Mouse (Mus musculus) lung, postnatal 0 days (tissue): ENCODE measurements around the gene Sox2. TPM values are rescaled to one million over a fixed set of nuclear protein-coding genes. Genes with fewer than 3 reads are reported as not detected.
A peak's percentile ranks its signal among the peaks of the same experiment; 100 is the strongest.

Source experiments
- ATAC-seq: fragments of 200-750 bp; cut with Nextera tagmentation; 2 replicates; pipeline ENCODE4 v1.8.0; 2017; ENCODE audit warnings: moderate library complexity
- DNase-seq: peaks from one replicate; pipeline ENCODE4 v3.0.0-alpha.2; 2016; ENCODE audit warnings: low spot score
- H3K27ac ChIP-seq: fragments of 300-500 bp; sonication (generic); 2 replicates; pipeline ENCODE4 v1.5.1; 2014; ENCODE audit warnings: antibody characterized with exemption, mild to moderate bottlenecking, low read length, mixed read lengths
- H3K27me3 ChIP-seq: fragments of 300-500 bp; sonication (generic); replicated peaks from 2 replicates; pipeline ENCODE4 v1.6.1; 2014; ENCODE audit warnings: low read length, mixed read lengths; ENCODE audit not compliant: insufficient read depth
- H3K36me3 ChIP-seq: fragments of 300-500 bp; sonication (generic); 2 replicates; pipeline ENCODE4 v1.6.1; 2014; ENCODE audit warnings: low read length, mixed read lengths; ENCODE audit not compliant: insufficient read depth
- H3K4me1 ChIP-seq: fragments of 300-500 bp; sonication (generic); 2 replicates; pipeline ENCODE4 v1.6.1; 2014; ENCODE audit warnings: antibody characterized with exemption, low read depth, low read length, mixed read lengths; ENCODE audit not compliant: insufficient read depth
- H3K4me2 ChIP-seq: fragments of 300-500 bp; sonication (generic); replicated peaks from 2 replicates; pipeline ENCODE4 v1.6.1; 2014; ENCODE audit warnings: low read depth, mild to moderate bottlenecking, low read length, moderate library complexity, mixed read lengths
- H3K4me3 ChIP-seq: fragments of 300-500 bp; sonication (generic); 2 replicates; pipeline ENCODE4 v1.5.1; 2014; ENCODE audit warnings: low read depth, low read length
- H3K9ac ChIP-seq: fragments of 300-500 bp; sonication (generic); replicated peaks from 2 replicates; pipeline ENCODE4 v1.6.1; 2014; ENCODE audit warnings: low read depth, mild to moderate bottlenecking
- H3K9me3 ChIP-seq: fragments of 300-500 bp; sonication (generic); 2 replicates; pipeline ENCODE4 v1.6.1; 2016; ENCODE audit warnings: low read length, mixed read lengths
- CTCF ChIP-seq: IDR thresholded peaks from 2 replicates; pipeline ENCODE4 v1.5.1; 2016; ENCODE audit warnings: antibody characterized with exemption, mild to moderate bottlenecking
- EP300 ChIP-seq: IDR thresholded peaks from 2 replicates; pipeline ENCODE4 v1.6.1; 2016; ENCODE audit warnings: antibody characterized with exemption, mild to moderate bottlenecking, control low read depth
- WGBS: fragments of 180-500 bp; shearing (Covaris S2); extraction: QIAGEN DNeasy Blood & Tissue Kit; methylation state at CpG from one replicate; pipeline ENCODE4 v1.1.7; 2014; 5-methylcytosine and 5-hydroxymethylcytosine counted together
- polyA plus RNA-seq: library from polyadenylated mRNA; unstranded; fragments of >200 nt; fragmentation: Nextera tagmentation; extraction: Ambion mirVana; gene quantifications from 2 replicates; pipeline ENCODE4 v1.2.1, GENCODE M21; 2015

The Sox2 gene
- polyA plus RNA-seq, 1 experiment from 2014 or later: 3.2 TPM

DNA sequence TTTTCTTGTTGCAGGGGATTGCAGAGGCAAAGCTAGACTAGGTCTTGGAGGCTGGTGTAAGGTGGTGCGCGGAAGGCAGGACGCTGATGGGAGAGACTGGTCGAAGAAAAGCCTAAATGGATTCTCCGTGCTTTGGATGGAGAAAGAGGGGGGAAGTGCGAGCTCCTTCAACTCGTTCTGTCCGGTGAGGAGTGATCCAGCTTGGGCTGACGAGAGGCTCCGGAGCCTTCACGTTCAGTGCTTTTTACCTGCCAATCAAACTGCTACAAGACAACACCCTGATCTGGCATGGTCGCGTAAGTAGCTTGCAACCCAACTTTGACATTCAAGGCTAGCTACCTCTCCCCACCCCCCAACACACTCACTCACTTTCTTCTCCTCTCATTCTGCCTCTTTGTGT lies 11.9 kb upstream of the Sox2 start:
- DNase-seq: no peak
- no peaks in the 10 kb centered on the region for H3K36me3 ChIP-seq
- WGBS: 8% methylated on average over 13 of the region's 13 CpGs
- H3K4me3 ChIP-seq: no peak overlapping the region
- H3K9me3 ChIP-seq: no peaks in the 10 kb centered on the region
- H3K4me2 ChIP-seq: no peak overlapping the region
- no peaks in the 10 kb centered on the region for H3K4me1 ChIP-seq
- no peak overlapping the region for H3K9ac ChIP-seq
- no peak for ATAC-seq
- TF ChIP-seq CTCF (no peak), EP300 (no peak)
- peaks cover 49% of the 10 kb centered on the region for H3K27me3 ChIP-seq
- no peak overlapping the region for H3K27ac ChIP-seq

DNA sequence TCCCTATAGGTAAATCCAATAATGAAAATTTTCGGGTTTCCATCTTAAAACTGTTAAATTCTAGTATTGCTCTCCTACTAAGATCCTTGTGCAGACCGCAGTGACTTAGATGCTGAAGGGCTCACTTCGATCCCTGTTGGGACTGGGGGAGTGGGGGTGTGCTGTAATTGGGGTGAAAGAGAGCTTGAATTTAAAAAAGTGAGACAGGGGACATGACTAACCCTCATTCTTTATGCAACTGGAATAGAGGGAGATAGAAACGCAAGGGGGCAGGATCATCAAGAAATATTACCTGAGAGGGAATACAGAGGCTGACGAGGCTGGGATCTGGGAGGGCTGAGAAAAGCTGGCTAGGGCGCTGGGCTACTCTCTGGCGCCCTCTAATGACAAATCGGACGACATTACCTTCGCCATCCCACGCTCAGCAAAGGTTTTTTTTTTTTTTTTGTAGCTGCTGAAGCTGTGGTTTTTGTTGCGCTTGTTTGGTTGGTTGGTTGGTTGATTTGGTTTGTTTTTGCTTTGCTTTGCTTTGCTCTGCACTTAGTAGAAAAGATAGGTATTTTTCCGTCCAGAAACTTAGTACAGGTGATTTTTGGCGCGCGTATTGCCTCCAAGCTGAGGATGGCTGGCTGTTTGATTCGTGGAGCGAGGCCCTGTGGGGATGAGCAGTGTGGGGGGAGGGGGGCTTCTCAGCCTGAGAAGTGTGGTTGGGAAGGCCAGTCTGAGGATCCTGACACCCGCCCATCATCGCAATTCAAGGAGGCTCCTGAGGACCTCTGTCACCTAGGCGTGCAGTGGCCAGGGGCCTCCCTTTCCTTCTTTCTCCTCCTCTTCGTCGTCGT lies 11.0 kb upstream of the Sox2 start:
- Histone ChIP-seq H3K9me3 (no peaks in the 10 kb centered on the region), H3K4me2 (no peak overlapping the region), H3K27ac (no peak overlapping the region), H3K9ac (no peak overlapping the region), H3K4me1 (no peaks in the 10 kb centered on the region), H3K27me3 (peaks cover 49% of the 10 kb centered on the region), H3K36me3 (no peaks in the 10 kb centered on the region), H3K4me3 (no peak overlapping the region)
- DNase-seq (peak; percentile 58), ATAC-seq (peak; percentile 46; the same call in 1 of the 2 replicates)
- TF ChIP-seq CTCF: peak; percentile 73
- TF ChIP-seq EP300: no peak
- WGBS: 6% methylated on average over 24 of the region's 24 CpGs

DNA sequence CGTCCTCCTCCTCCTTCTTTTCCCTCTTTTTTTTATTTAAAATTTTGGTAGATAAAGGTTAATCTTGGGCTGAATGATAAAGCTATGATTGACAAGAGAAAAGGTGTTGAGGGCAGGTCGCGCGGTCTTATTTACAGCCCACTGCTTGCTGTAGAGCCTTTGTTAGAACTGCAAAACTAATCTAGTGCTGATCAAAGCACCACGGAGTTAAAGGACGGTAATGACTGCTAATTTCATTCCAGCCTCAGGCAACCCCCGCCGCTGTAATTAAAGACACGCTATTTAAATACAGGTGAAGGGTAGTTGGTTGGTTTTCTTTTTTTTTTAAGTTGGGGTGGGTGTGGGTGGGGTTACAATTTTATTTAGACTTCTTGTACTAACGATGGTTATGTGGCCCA lies 10.3 kb upstream of the Sox2 start:
- no peaks in the 10 kb centered on the region for H3K36me3 ChIP-seq
- 5% methylated on average over 10 of the region's 10 CpGs for WGBS
- H3K4me2 ChIP-seq: no peak overlapping the region
- DNase-seq: no peak
- H3K9ac ChIP-seq: no peak overlapping the region
- no peak for ATAC-seq
- peaks cover 51% of the 10 kb centered on the region for H3K27me3 ChIP-seq
- H3K4me3 ChIP-seq: no peak overlapping the region
- no peak for TF ChIP-seq EP300
- no peak for TF ChIP-seq CTCF
- H3K4me1 ChIP-seq: no peaks in the 10 kb centered on the region
- no peaks in the 10 kb centered on the region for H3K9me3 ChIP-seq
- no peak overlapping the region for H3K27ac ChIP-seq

DNA sequence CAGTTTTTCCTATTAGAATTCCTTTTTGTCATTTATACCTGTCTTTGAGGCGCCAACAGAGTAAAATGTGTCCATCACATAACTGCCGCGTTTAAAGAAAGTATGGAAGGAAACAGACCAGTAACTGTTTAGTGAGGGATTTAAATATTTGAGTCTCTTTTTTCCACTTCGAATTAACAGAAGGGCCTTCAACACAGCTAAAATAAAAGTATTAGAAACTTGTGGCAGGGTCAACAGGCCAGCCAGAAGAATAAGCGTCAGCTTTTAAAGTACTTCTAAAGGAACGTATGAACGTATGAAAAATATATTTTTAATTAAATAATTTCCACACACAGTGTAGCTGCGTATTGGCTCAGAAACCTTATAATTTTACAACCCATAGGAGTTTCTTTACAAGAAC lies 9.9 kb upstream of the Sox2 start:
- no peaks in the 10 kb centered on the region for H3K4me1 ChIP-seq
- no peak for DNase-seq
- no peak overlapping the region for H3K9ac ChIP-seq
- H3K9me3 ChIP-seq: no peaks in the 10 kb centered on the region
- H3K4me3 ChIP-seq: no peak overlapping the region
- WGBS: 8% methylated on average over 8 of the region's 8 CpGs
- H3K27me3 ChIP-seq: peaks cover 56% of the 10 kb centered on the region
- H3K4me2 ChIP-seq: no peak overlapping the region
- H3K27ac ChIP-seq: no peak overlapping the region
- no peaks in the 10 kb centered on the region for H3K36me3 ChIP-seq
- ATAC-seq: no peak
- no peak for TF ChIP-seq CTCF
- no peak for TF ChIP-seq EP300

DNA sequence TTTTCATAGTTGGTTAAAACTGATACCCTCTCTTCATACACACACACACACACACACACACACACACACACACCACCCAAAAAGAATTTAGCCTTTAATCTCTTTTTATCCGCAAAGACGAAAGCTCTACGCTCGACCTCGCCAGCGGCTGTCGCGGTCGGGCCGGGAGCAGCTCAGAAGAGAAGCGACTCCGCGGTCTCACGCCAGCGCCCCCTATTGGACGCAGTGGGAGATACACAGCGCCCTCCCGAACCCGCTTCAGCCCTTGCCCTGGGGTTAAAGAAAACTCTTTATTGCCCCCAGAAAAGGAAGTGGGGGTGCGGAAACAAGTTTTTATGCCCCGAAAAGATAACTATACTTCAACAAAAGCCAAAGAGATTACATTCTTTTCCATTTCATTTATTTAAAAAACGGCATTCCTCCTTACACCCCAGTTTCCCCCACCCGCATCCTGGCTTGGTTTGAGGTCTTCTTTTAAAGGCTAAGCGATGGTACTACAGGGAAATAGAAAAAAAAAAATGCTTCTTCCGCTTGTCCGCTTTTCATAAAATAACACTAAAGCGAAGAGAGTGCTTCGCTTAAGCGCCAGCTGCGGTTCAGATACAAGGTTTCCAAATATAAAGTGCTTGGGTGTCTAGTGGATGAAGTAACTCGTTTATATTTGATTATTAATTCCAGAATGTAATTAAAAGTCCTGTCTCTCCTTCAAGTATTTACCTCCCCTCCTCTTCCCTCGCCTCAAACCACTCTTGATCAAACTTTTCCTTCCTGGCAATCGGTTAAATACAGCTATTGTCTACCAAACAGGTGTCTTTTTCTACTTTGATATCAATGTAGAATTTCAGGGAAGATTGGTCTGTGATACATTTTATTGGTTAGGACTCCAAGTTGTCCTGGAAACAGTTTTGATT lies 9.3 kb upstream of the Sox2 start:
- DNase-seq (peak; percentile 58), ATAC-seq (no peak)
- H3K4me1 ChIP-seq: no peaks in the 10 kb centered on the region
- H3K27me3 ChIP-seq: peaks cover 62% of the 10 kb centered on the region
- no peak overlapping the region for H3K4me3 ChIP-seq
- no peak overlapping the region for H3K27ac ChIP-seq
- WGBS: 6% methylated on average over 32 of the region's 33 CpGs
- no peak overlapping the region for H3K4me2 ChIP-seq
- TF ChIP-seq EP300: no peak
- TF ChIP-seq CTCF: peak; percentile 74
- H3K9me3 ChIP-seq: no peaks in the 10 kb centered on the region
- H3K9ac ChIP-seq: no peak overlapping the region
- H3K36me3 ChIP-seq: no peaks in the 10 kb centered on the region

DNA sequence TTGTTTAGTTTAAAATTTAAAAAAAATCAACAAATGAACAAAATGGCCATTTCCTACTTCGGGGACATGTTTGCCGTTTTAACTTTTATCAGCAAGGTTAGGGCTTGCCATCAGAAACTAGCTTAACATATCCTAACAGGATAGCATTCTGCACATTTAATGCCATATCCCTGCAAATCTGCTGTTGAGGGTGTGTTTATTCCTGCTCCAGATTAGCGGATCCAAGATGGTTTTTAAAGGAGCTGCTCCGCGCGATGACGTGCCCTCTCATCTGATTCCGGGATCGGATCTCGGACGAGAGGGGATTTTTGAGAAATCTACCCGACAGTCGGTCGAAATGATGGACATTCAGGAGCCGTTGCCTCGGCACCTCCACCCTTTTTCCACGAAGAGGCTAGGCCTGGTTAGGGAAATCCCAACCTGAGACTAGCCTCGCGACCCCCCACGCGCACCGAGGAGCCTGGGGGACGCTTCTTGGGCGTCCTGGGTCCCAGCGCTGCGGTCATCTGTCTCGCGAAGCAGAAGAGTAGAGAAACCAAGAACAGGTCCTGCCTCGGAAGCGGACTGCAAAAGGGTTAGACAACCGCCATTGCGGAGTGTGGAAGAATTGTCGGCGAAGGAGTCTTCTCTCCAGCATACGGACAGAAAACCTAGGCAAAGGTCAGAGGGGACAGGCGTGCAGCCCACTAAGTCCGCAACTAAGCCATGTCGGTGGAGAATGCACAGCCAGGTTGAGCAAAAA lies 8.3 kb upstream of the Sox2 start:
- ATAC-seq: no peak
- Histone ChIP-seq H3K27me3 (peaks cover 72% of the 10 kb centered on the region), H3K9ac (no peak overlapping the region), H3K9me3 (no peaks in the 10 kb centered on the region), H3K4me1 (no peaks in the 10 kb centered on the region), H3K4me2 (no peak overlapping the region), H3K36me3 (no peaks in the 10 kb centered on the region), H3K27ac (no peak overlapping the region), H3K4me3 (no peak overlapping the region)
- WGBS: 2% methylated on average over 36 of the region's 38 CpGs
- DNase-seq: no peak
- TF ChIP-seq CTCF: no peak
- no peak for TF ChIP-seq EP300
